Mouse (Mus musculus) bone marrow, adult 2 months (tissue): Measurements from ENCODE around the gene Apc2. TPM values are rescaled to one million over a fixed set of nuclear protein-coding genes. Genes with fewer than 3 reads are reported as not detected.
A peak's percentile ranks its signal among the peaks of the same experiment; 100 is the strongest.

Experiments
- H3K27ac ChIP-seq: fragments of 200-500 bp; 2 replicates; pipeline ENCODE4 v1.5.1; 2012; ENCODE audit warnings: low read depth, mild to moderate bottlenecking, control low read depth, inconsistent platforms, low read length; ENCODE audit not compliant: control insufficient read depth, poor library complexity, insufficient read depth
- H3K4me1 ChIP-seq: fragments of 200-500 bp; 2 replicates; pipeline ENCODE4 v1.6.1; 2011; ENCODE audit warnings: low read length; ENCODE audit not compliant: control insufficient read depth, insufficient read depth
- H3K4me3 ChIP-seq: fragments of 200-500 bp; replicated peaks from 2 replicates; pipeline ENCODE3; 2011; ENCODE audit warnings: mild to moderate bottlenecking, low read depth, low read length, control low read depth; ENCODE audit not compliant: control insufficient read depth
- CTCF ChIP-seq: fragments of 200-500 bp; IDR thresholded peaks from 2 replicates; pipeline ENCODE4 v1.5.1; 2011; ENCODE audit warnings: low read length, control low read depth; ENCODE audit not compliant: control insufficient read depth, insufficient read depth
- POLR2A ChIP-seq: fragments of 200-500 bp; IDR thresholded peaks from 2 replicates; pipeline ENCODE4 v1.6.1; 2011; ENCODE audit warnings: low read depth, mild to moderate bottlenecking, control low read depth, low read length, borderline replicate concordance; ENCODE audit not compliant: control insufficient read depth
- WGBS: fragments of 180-500 bp; shearing (Covaris S2); methylation state at CpG from one replicate; pipeline ENCODE4 v1.1.7; 2018; 5-methylcytosine and 5-hydroxymethylcytosine counted together
- polyA plus RNA-seq: library from polyadenylated mRNA; stranded (reverse); fragments of >200 nt; gene quantifications from 2 replicates; pipeline ENCODE4 v1.2.4, GENCODE M21; 2011; ENCODE audit warnings: low replicate concordance; ENCODE audit not compliant: missing spikeins, insufficient read depth, insufficient read length

Apc2 gene
- polyA plus RNA-seq, 1 experiment: 0.17 TPM

DNA sequence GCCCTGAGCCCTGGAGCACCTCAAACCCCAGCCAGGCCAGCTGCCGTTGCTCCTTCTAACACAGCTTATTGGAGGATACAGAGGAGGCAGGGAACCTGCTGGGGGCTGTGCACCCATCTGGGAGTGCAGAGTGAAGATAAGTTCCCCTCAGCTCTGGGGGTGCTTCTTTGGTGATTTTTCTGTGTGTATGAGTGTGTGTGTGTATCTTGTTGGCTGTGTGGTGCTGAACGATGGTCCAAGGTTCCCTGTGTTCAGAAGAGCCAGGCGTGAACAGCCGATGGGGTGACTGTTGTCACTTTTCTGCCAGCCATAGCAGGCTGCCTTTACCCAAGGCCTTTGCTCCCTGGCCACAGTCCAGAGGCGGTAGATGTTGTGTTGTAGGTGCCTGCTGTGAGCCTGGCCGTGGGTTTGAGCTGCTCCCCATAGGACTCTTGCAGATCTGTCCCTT, 25.0 kb upstream of the Apc2 start:
- H3K4me1 ChIP-seq: peaks cover 12% of the 10 kb centered on the region

GRCm38 (mm10) chr10:80271186-80271843, 24.5 kb upstream of the Apc2 start:
- no peak overlapping the region for H3K4me3 ChIP-seq
- WGBS: 21% methylated on average over 5 of the region's 5 CpGs
- TF ChIP-seq CTCF (no peak), POLR2A (no peak)
- H3K4me1 ChIP-seq: peaks cover 12% of the 10 kb centered on the region
- H3K27ac ChIP-seq: peak overlapping the region; percentile 31

More for the DNA sequence above, 25.0 kb upstream of the Apc2 start:
- 39% methylated on average over 6 of the region's 6 CpGs for WGBS
- no peak for TF ChIP-seq CTCF
- TF ChIP-seq POLR2A: no peak
- H3K4me3 ChIP-seq: no peak overlapping the region
- peak overlapping the region; percentile 31 for H3K27ac ChIP-seq

DNA sequence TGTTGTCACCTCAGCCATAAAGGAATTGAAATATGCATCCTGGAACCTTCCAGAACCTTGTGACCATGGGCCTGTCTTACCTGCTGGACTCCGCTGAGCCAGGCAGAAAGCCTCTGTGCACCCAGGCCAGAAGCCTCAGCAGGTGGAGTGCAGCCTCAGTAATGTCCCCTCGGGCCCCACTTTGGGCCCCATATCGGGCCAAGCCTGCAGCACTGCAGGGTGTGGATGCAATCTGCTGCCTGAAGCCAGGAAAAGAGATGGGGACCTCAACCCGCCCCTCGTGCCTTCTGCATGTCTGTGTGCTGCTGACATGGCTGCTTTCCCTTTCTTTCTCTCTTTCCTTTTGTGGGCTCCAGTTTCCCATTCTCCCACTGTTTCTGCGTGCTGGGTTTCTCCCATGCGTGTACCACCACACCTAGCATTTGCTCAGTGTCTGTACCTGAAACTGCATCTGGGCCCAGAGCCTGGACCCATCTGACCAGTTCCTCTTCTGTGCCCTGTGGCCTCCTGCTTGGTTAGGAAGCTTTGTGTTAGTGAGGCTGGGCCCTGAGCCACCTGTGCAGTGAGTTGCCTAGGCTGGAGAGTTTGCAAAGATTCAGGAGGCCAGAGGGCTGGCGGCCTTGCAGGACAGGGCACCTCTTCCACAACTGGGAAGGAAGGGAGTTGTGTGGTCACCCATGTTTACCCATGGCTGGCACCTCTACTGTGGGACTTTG, 23.7 kb upstream of the Apc2 start:
- 61% methylated on average over 8 of the region's 8 CpGs for WGBS
- no peak overlapping the region for H3K27ac ChIP-seq
- H3K4me3 ChIP-seq: no peak overlapping the region
- no peak for TF ChIP-seq CTCF
- no peak for TF ChIP-seq POLR2A
- peaks cover 12% of the 10 kb centered on the region for H3K4me1 ChIP-seq

DNA sequence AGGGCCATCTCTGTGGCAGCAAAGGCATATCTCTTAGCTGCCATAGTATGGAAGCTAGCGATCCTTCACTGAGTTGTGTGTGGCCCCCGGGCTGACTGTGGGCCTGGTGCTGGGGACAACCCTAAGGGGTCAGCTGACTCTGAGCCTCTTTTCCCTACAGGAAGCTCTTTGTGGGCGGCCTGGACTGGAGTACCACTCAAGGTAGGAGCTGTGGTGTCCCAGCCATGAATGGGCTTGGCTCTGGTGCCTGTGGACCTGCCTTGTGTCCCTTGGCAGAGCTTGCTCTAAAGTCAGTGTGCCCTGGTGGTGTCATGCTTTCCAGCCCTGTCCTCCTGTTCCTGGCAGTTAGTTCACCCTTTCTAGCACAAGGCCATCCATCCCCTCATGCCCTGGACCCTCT, 21.9 kb upstream of the Apc2 start:
- Histone ChIP-seq H3K27ac (no peak overlapping the region), H3K4me1 (peaks cover 12% of the 10 kb centered on the region), H3K4me3 (no peak overlapping the region)
- TF ChIP-seq POLR2A (no peak), CTCF (no peak)
- whole genome bisulfite sequencing: 81% methylated on average over 3 of the region's 3 CpGs

DNA sequence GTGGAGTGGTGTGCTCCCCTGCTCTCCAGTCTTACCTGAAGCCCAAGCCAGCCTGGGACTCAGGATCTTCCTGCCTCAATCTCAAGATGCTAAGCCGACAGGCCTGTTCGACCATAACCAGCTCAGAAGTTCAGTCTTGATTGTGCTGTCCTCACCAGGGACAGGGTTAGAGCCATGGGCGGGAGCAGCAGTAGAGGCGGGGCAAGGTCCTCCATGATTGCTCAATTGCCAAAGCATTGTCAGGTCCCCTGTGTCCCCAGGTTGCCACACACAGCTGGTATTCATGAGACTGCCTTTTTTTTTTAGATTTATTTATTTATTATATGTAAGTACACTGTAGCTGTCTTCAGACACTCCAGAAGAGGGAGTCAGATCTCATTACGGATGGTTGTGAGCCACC, 19.5 kb upstream of the Apc2 start:
- TF ChIP-seq POLR2A (no peak), CTCF (no peak)
- H3K4me3 ChIP-seq: no peak overlapping the region
- WGBS: 73% methylated on average over 5 of the region's 5 CpGs
- peaks cover 2% of the 10 kb centered on the region for H3K4me1 ChIP-seq
- no peak overlapping the region for H3K27ac ChIP-seq

DNA sequence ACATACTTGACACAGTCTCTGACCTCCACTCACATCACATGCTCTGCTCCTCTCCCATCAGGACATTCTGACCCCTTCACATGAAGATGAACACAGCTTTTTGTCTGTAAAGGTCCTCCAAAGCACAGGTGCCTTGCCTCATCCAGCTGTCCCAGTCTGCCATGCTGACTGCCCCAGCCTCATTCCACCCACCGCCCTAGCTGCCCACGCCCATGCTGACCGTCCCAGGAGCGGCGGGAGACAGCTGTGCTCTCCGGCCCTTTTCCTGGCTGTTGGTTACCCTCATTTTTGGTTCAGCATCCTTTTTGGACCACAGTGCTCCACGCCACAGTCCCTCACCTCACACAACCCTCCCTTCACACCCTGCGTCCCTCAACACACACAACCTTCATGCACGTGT, 17.4 kb upstream of the Apc2 start:
- no peaks in the 10 kb centered on the region; the same call in 1 of the 2 replicates for H3K4me1 ChIP-seq
- H3K27ac ChIP-seq: no peak overlapping the region
- 92% methylated on average over 9 of the region's 9 CpGs for WGBS
- TF ChIP-seq CTCF (no peak), POLR2A (no peak)
- H3K4me3 ChIP-seq: no peak overlapping the region

DNA sequence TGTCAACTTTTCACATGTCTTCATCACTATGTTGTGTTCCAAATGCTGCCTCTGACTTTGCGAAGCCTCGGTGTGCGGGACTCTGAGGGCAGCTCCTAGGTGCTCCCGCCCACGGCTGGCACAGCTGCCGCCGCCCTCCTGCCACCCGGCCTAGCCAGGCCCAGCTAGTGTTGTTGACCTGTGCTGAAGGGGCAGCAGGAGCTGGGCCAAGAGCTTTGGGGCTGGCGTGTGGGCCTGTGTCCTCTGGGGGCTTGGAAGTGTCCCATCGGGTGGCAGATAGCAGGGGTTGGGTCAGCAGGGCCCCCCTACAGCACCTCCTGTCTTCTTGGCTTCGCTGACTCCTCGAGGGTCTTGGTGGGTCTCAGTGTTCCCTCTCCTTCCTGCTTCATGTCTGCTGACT, 16.5 kb upstream of the Apc2 start:
- no peak for TF ChIP-seq POLR2A
- TF ChIP-seq CTCF: no peak
- WGBS: 87% methylated on average over 12 of the region's 12 CpGs
- H3K4me1 ChIP-seq: no peaks in the 10 kb centered on the region; the same call in 1 of the 2 replicates
- no peak overlapping the region; the same call in 1 of the 2 replicates for H3K27ac ChIP-seq
- H3K4me3 ChIP-seq: no peak overlapping the region

DNA sequence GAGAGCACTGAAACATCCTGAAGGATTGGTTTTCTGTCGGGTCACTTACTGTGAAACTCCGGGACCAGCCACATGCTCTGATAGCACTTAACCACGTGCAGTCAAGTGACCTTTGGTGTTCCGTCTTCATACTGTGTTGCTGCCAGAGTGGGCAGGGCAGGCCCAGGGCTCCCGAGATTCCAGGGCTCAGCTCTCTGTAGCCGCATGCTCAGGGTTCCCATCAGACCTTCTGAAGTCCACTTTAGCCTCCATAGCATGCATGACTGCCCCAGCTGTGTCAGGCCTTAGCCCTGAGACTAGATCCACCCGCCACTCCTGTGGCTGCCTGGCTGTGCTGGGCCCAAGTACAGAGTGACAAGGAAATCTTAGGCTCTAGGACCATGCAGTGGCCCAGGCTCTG, 14.5 kb upstream of the Apc2 start:
- 88% methylated on average over 7 of the region's 7 CpGs for WGBS
- no peak overlapping the region for H3K4me3 ChIP-seq
- H3K4me1 ChIP-seq: no peaks in the 10 kb centered on the region; the same call in 1 of the 2 replicates
- TF ChIP-seq CTCF (no peak), POLR2A (no peak)
- H3K27ac ChIP-seq: peak overlapping the region; percentile 31; the same call in 1 of the 2 replicates
